Mouse (Mus musculus) myocyte (in vitro differentiated cells): ENCODE measurements at regions not wholly inside any gene's neighbourhood (a gene's known extent, or its start where the extent isn't known, plus 50 kb on each side); places are given as distances from the start of the nearest gene placed in this dataset.

Source experiments
- E2F4 ChIP-seq: IDR thresholded peaks from one replicate; pipeline ENCODE4 v1.6.1; 2011; ENCODE audit warnings: mild to moderate bottlenecking, control low read depth, moderate library complexity; ENCODE audit not compliant: insufficient read depth
- MAX ChIP-seq: IDR thresholded peaks from one replicate; pipeline ENCODE4 v1.6.1; 2011; ENCODE audit warnings: low read depth, mild to moderate bottlenecking, control low read depth
- MYOG ChIP-seq, 3 experiments: IDR thresholded peaks; one replicate each; pipeline ENCODE4 v1.6.1; 2011; ENCODE audit warnings: control low read depth in 2 of 3, low read depth in 2 of 3, mild to moderate bottlenecking in 2 of 3; ENCODE audit not compliant: insufficient read length in 2 of 3, control insufficient read depth in 1 of 3, insufficient read depth in 1 of 3
- POLR2A ChIP-seq: IDR thresholded peaks from one replicate; pipeline ENCODE4 v1.6.1; 2011; ENCODE audit warnings: low read depth, mild to moderate bottlenecking, control low read depth, moderate library complexity; ENCODE audit not compliant: insufficient read length
- POLR2AphosphoS2 ChIP-seq: IDR thresholded peaks from one replicate; pipeline ENCODE4 v1.6.1; 2011; ENCODE audit warnings: low read depth, control low read depth; ENCODE audit not compliant: insufficient read length
- SRF ChIP-seq: IDR thresholded peaks from one replicate; pipeline ENCODE4 v1.6.1; 2011; ENCODE audit warnings: low read depth; ENCODE audit not compliant: control insufficient read depth, insufficient read length
- TCF12 ChIP-seq: IDR thresholded peaks from one replicate; pipeline ENCODE4 v1.6.1; 2011; ENCODE audit warnings: mild to moderate bottlenecking, control low read depth; ENCODE audit not compliant: poor library complexity, insufficient read depth, severe bottlenecking
- TCF3 ChIP-seq: IDR thresholded peaks from one replicate; pipeline ENCODE4 v1.6.1; 2011; ENCODE audit warnings: low read depth, control low read depth; ENCODE audit not compliant: insufficient read length
- USF1 ChIP-seq: IDR thresholded peaks from one replicate; pipeline ENCODE4 v1.6.1; 2011; ENCODE audit warnings: low read depth, mild to moderate bottlenecking, control low read depth, moderate library complexity

DNA sequence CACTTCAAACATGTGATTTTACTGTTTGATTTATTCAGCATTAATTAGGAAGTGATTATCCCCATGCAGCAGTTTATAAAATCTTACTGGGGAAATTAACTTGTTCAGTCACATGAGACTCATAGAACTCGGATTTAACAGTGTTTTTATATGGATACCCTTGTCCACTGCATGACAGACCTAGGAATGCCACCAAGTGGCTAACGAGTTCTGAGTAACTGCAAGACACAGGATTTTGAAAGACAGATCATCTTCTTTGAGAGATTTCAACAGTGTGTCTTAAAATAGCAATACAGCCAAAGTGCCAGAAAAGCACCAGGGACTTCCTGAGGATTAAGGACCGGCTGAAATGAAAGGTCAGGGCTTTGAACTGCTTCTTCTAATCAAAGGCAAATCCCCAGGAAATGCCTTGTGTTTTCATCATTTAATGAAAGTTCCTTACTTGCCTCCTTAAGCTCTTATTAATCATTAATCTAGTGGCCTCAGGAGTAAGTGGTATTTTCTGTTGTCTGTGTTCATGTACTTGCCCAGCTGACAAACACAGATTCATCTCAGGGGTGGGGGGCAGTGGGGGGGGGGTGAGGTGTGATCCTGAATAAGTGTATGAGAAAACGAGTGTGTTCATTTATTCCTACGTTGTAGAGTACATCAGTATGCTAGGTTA is 193.4 kb downstream of the Gm13691 start:
- no peak for TF ChIP-seq E2F4
- TF ChIP-seq POLR2A: no peak
- TF ChIP-seq TCF12: no peak
- TF ChIP-seq MYOG (IDR thresholded peaks at IDR 0.05; ENCODE audit: control insufficient read depth in 1 of 3, insufficient read depth in 1 of 3, insufficient read length in 2 of 3, low read depth in 2 of 3): no peak
- TF ChIP-seq USF1: no peak
- no peak for TF ChIP-seq POLR2AphosphoS2
- no peak for TF ChIP-seq SRF
- TF ChIP-seq TCF3: no peak
- no peak for TF ChIP-seq MAX
